Mouse (Mus musculus): ENCODE data around the gene Ism2.

- TF ChIP-seq CTCF (IDR thresholded peaks at IDR 0.05; ENCODE audit: extremely low read depth, insufficient read depth, insufficient read length, insufficient replicate concordance), result no peak
- TF ChIP-seq POLR2A (IDR thresholded peaks at IDR 0.05; ENCODE audit: low read depth, low read length), result no peak
These were observed 10.4 kb downstream of the Ism2 start for GRCm38 (mm10) chr12:87289100-87289499.

Measured in spleen, adult 2 months (tissue).